Mouse (Mus musculus) spleen, adult 10 weeks (tissue): ENCODE measurements around the gene Gk2. TPM values are rescaled to one million over a fixed set of nuclear protein-coding genes. Genes with fewer than 3 reads are reported as not detected.

ENCODE experiments used
- polyA plus RNA-seq: library from polyadenylated mRNA; stranded (reverse); fragments of 350-450 nt; fragmentation: Illumina TruSeq; extraction: RNeasy Lipid Tissue Mini Kit (QIAGEN cat#74804); gene quantifications from one replicate; pipeline ENCODE4 v1.2.3, GENCODE M21; 2015; ENCODE audit warnings: low replicate concordance; ENCODE audit not compliant: insufficient read depth

The Gk2 gene
- not detected for polyA plus RNA-seq

DNA sequence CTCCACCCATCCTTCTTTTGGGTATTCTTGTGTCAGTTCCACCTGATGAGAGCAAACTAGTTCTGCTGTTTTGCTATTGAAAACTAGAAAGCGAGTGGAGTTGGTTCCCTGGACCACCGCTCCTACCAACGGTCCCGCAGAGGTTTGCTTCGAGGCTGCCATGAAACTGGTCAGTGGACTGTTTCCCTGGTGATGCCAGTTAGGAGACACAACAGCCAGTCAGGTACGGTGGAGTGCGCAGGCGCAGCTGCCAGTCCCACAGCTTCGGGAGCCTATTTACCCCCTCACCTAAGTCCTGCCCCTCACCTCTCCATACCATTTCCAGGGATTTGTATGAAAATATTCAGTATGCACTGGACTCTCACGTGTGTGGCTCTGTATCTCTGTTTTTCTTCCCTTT, at the start of gene Gk2:
Gene Gk2, minus strand, starts transcription at position 206 of the 400 bp plus-strand sequence.

Other genes with a start within 250 kb of the Gk2 start
- gene Naa11, start 64.6 kb downstream of the Gk2 start, polyA plus RNA-seq = not detected